Mouse (Mus musculus) mouse embryonic stem cell (cell line): ENCODE measurements around the gene Hps5.
"Not testable (repeated sequence)": the region's sequence is repeated elsewhere in the genome, so short reads cannot be mapped to it uniquely, and the experiment has no call there.

Experiments
- in situ Hi-C, 2 experiments: fragments of 300-500 bp; cut with MboI; formaldehyde crosslinking; loops; 1 replicate in 1 of 2; 3 replicates in 1 of 2; pipeline ENCODE4 v1.14.3; 2019 to 2020; ENCODE audit warnings: low sequenced_read_pairs in 2 of 2, low pct_unique_long_range_greater_than_20kb in 1 of 2, mixed read lengths in 1 of 2; ENCODE audit not compliant: unreplicated experiment in 1 of 2

Gene Hps5

DNA sequence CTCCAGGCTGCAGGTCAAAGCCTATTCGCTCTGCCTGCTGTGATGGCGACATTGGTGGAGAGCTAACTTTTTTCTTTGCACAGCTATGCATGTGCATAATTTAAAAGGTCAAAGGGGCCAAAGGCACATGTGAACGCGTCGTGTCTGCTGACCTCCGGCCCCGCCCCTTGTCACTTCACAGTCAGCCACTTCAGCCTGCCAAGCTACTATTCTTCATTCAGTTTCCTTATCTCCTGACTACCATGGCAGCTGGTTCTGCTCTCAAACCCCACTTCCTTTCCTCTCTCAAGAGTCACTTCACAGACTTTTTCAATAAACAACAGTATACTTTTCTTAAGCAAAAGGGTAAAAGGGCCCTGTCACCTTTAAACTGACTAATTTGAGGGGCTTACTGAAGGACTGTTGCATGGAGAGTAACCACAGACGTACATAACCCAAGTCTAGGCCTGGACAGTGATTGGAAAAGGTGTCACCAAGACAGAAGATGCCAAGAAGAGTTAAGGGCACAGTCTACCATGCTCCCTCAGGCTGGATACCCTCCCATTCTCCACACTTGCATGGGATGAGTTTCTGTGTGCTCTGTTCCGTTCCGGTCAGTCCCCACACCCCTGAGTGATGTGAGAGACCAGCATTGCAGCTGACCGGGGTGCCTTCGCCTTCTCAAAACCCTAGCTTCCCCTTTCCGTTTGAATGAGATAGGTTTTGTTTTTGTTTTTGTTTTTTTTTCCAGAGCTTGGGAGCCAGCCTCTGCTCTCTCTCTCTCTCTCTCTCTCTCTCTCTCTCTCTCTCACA is 35.1 kb upstream of the Hps5 start:
- in situ Hi-C loops = no loop called here

DNA sequence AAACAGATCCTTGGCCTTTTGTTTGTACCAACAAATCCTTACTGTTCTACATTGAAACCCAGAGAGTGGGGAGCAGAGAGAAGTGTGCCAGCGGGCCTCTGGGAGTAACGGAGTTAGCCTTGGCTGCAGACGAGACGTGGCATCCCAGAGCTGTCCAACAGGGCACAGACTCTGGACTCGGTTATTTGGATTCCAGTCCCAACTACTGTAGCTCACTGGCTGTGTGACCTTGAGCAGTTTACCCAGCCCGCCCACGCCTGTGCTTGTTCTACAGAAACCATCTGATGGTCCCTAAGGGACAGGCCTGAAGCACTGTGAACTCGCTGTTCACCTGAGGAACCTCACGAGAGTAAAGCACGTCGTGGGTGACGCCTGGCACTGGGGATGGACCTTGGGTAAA is 34.0 kb upstream of the Hps5 start:
- in situ Hi-C loops = no loop called here

DNA sequence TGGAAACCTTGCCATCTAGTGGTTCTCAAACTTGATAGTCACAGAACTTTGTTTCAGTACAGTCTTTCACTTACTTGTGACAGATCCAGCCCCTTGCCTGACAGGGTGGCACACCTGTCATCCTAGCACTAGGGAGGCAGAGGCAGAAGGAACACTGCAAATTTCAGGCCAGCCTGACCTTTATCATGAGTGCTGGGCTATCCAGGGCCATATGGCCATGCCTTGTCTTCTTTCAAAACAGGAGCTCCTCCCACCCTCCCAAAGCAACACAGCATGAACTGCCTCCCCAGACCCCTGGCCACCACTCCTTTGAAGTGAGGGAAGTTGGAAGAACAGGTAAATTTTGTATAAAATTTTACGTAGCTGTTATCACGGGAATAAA is 31.9 kb upstream of the Hps5 start:
- in situ Hi-C loops = no loop called here

DNA sequence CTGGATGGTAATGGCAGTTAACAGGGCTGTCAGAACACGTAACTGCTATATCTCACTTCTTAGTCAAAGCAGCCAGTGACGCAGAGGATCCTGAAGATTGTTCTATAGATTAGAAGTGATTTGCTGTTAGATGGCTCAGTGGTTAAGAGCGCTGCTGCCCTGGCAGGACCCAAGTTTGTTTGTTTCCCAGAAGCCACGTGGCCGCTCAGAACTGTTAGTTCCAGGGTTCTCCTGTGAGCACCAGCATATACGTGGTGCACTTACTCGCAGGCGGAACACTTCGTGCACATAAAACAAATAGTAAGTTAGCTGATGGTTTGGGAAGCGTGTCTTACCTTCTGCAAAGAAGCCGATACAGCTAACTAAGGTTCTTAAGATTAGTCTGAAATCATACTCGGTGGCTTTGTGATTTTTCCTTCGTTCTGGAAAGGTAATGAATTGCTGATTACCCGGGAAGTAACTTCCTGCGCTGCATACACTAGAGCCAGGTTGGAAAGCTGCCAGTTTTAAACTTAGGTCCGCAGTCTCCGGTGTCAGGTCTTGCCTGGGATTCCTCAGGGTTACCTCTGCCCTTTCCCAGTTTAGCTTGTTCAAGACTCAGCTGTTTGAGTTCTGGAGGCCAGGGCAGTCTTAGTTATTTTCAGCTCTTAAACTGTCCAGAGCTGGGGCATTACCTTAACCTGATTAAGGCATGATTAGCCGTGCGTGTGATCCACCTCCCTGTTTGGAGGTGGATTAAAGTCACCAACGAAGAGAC is 31.4 kb upstream of the Hps5 start:
- in situ Hi-C loops = no loop called here

DNA sequence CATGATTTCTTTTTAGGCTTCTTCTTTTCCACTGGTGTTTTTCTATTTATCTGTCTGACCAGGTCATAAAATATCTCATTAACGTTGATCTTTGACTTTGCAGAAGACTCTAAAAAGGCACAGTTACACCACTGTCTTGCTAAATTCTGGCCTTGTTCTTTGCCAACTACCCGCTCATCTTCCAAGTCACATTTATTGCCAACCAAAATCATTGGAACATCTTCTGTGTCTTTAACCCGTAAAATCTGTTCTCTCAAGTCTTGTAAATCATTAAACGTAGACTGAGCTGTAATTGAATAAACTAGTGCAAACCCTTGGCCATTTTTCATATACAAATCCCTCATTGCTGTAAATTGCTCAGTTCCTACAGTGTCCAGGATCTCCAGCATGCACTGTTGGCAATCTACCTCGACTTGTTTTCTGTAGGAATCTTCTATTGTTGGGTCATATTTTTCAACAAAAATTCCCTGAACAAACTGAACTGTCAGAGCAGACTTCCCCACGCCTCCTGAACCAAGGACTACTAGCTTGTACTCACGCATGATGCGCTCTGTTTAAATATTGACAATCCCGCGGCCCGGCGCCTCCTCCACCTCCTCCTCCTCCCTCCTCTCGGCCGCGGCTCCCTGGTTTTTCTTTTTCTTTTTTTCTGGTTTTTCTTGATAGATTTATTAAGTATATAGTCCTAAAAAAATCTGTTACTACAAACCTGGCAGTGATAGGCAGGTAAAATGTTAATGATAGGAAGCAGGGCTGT is 25.2 kb upstream of the Hps5 start:
- in situ Hi-C loops = not testable (repeated sequence)

DNA sequence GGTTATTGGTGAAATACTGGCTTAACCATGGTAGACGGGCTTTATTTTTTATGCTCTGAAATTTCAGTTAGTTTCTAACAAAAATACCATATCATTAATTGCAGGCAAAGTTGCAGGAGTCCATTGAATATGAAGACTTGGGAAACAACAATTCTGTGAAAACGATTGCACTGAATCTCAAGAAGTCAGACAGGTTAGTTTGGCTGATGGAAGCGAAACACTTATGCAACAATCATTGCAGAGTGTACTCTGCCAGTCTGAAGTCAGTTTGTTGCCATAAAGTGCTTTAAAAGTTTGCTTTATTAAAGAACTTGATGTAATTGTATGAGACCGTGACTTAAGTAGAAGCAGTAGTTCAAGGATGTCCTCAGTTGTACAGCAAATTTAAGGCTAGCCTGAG is 18.1 kb upstream of the Hps5 start:
- in situ Hi-C loops = no loop called here

DNA sequence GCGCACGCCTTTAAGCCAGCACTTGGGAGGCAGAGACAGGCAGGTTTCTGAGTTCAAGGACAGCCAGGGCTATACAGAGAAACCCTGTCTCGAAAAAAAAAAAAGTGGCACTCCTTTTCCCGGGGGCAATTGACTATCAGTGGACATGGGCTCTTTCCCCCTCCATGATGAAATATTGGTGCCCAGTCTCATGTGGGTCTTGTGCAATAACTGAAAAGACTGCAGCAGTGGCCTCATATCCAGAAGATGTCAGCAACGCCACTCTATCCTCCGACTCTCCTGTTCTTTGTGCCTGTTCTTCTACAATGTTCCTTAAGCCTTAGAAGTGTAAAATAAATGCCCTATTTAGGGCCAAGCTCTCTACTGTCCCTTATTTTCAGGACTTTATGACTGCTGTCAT is 14.5 kb upstream of the Hps5 start:
- in situ Hi-C loops = no loop called here

DNA sequence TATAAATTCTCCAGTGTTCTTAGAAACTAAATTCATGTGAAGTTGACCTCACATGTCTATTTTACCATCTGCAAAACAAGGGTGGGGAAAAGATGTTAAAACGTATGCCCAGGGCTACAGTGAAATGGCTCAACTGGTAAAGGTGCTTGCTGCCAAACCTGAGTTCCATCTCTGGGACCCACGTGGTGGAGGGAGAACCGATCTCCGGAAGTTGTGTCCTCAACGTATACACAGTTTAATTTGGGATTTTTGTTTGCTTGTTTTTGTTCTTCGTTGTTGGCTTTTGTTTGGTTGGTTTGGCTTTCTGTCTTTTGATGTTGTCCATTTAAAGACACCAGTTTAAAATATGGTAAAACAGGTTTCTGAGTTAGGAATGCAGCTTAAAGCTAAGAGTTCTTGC is 915 bp upstream of the Hps5 start:
- in situ Hi-C loops = loop anchor here in 1 of 2 experiments (5.0 kb wide), 1 partner anchor 94 kb away; no protein-coding TSS in a partner anchor

DNA sequence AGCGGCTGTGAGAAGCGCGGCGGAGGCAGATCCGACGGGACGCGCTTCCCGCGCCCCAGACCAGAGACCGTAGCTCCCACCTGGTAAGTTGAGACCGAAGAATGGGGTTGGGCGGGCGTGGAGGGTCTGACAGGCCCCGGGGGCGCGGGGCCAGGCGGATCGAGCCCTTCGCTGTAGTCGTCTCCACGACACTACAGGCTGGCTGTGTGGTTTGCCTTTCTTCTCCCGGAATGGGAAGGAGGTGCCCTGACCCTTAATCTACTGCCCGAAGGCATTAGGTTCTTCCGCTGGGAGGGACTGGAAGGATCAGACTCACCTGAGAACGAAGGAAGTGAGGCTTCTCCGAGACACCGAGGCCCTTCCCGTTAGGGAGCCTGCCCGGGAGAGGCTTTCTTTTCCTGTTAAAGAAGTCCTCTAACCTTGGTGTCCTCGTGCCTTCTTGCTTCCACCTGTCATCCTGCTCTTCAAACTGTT is 379 bp upstream of the Hps5 start:
- in situ Hi-C loops = loop anchor here in 1 of 2 experiments (5.0 kb wide), 1 partner anchor 94 kb away; no protein-coding TSS in a partner anchor

DNA sequence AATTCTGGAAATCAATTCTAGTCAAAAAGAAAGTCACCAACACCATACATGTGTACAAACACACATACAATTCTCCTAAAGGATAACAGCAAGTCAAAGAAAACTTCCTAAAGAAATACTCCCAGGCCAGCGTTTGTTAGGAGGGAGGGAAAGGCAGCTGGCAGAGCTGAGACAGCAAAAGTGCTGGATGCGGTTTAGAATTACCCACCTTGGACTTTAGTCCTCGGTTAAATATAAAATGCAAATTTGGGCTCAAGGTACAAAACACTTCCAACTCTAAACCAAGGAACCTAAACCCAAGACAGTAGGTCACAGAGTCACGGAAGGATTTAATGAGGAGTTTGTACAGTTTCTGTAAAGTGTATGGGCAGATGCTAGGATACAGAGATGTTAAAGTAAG is 2.0 kb downstream of the Hps5 start:
- in situ Hi-C loops = no loop called here

DNA sequence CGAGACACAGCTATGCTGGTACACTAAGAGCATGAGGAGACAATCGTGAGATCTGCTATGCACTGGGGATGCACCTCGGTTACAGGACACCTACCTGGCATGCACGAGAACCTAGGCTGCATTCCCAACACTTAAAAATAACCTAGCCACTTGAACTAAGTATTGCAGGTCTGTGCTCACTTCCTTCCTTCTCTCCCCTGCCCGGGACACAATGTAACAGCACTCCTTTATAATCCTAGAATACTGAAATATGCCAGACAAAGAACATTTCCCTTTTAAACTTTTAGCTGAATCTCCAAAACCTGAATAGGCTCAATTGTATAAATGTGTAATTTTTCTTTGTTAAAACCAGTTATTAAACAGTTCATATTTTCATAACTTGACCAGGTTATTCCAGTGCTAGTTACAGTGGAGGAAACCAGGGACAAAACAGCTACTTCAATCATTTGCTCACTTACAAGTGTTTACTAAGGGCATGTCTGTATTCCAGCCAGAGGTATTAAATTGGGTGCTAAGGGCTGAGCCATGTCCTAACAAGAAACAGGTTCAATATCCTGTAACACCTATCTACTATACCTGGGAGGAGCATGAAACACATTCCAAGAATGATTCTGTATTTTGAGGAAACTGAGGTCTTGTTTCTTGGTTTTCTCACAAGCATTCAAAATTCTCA is 6.6 kb downstream of the Hps5 start:
- in situ Hi-C loops = no loop called here

DNA sequence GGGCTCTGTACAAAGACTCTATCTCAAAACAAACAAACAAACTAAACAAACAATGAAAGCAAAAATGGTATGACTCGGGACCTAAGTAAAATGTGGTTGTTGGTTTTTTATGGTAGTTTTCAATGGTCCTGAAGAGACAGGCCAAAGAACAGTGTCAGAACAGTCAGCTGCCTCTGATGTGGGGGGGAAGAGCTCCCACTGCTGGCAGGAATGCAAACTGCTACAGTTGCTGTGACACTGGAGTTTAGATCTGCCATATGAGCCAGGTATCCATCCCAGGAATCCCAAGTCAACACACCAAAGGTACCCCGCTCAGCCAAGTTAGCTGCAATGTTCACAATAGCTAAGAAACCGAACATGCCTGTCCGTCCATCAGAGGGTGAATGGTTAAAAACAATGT is 25.2 kb downstream of the Hps5 start:
- in situ Hi-C loops = no loop called here

DNA sequence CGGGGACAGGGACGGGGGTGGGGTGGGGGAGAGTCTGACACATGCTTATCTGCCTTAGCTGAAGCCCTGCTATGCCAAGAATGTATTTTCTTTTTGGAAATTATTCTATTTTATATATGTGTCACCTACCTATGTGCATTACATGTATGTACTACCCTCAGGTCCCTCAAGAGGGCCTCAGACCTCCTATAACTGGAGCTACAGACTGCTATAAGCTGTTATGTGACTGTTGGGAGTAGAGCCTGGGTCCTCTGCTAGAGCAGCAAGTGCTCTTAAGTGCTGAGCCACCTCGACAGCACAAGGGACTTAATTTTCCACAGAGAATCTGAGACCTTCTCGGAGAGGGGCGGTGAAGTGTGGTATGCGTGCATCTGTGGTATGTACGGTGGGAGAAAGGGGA is 27.4 kb downstream of the Hps5 start:
- in situ Hi-C loops = loop anchor here in 1 of 2 experiments (5.0 kb wide), 1 partner anchor 56 kb away; the partner anchor contains the start of gene Saal1

DNA sequence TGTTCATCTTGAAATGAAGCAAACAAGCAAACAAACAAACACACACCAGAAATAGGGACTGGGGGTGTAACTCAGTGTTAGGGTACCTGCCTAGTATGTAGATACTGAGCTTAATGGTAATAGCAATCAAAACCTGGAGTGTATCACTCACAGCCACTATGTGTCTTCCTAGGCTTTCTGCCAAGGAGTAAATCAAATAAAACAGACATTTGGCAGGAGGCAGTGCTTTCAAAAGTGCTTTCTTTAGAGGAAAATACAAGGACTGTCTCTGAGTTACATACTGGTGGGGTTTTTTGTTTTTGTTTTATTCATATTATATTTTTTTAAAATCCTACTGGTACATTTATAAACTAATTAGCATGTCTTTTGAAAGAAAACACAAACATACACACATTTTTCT is 28.5 kb downstream of the Hps5 start:
- in situ Hi-C loops = loop anchor here in 1 of 2 experiments (5.0 kb wide), 1 partner anchor 55 kb away; the partner anchor contains the start of gene Saal1

DNA sequence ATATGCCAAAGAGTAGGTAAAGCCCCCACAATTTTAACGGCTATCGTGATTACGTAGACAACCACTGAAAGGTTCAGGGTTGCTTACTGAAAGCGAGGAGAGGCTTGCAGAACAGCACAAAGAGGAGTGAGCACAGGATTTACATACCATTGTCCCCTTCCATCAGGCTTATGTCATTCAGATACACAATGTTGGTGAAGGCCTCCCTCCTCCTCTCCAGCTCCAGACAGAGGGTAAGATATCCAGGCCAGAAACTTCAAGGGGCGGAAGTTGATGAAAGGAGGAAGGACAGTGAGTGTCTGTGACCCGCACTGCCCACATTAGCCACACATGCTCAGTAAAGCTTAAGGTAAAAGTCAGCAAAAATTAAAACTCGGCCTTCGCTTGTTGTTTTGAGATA is 31.2 kb downstream of the Hps5 start:
- in situ Hi-C loops = loop anchor here in 1 of 2 experiments (5.0 kb wide), 1 partner anchor 52 kb away; the partner anchor contains the start of gene Saal1

DNA sequence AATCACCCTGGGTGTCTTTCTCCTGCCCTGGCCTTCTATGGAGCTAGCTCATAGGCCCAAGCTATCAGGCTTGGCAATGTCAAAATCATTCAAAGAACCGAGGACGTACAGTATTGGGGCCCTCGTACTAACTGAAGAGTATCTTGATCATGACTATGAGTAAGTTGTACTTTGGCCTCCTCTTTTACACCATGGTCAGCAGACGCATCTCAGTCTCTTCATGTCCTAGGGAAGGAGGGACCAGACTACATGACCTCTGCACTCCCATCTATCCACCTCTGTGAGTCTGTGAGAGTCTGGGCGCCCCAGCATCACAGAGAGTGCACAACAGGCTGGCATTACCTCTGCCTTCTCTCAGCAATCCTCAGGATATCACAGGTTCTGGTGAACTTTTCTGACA is 33.3 kb downstream of the Hps5 start:
- in situ Hi-C loops = no loop called here

DNA sequence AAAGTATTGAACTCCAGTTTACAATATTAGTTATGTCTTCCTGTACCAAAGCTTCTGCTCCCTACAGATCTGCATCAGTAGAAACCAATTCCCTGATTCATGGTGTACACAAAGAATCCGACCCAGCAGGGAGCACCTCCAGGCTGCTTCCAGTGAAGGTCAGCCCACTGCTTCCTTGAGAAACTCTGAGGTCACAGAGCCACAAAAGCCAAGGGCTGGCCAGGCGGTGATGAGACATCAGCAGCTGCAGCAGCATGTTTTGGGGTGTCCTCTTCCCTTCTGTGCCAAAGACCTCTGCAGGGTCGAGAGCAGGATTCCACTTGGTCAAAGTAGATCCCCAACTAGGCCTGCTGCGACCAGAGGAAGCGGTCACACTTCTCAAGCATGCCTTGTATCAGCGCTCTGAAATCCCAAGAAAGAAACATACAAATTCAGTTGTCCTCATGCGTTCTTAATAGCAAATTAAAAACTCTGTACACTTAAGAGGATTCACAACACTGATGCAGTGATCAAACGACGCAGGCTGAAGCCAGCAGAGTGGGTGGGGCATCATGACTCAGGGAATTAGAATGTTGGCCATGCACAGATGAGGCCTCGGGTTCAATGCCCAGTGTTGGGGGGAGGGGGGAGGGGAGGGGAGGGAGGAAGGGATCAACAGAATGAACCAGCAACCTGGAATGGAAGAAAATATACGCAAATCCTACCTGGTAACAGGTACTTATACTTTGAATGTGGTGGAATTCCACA is 34.6 kb downstream of the Hps5 start:
- in situ Hi-C loops = no loop called here

DNA sequence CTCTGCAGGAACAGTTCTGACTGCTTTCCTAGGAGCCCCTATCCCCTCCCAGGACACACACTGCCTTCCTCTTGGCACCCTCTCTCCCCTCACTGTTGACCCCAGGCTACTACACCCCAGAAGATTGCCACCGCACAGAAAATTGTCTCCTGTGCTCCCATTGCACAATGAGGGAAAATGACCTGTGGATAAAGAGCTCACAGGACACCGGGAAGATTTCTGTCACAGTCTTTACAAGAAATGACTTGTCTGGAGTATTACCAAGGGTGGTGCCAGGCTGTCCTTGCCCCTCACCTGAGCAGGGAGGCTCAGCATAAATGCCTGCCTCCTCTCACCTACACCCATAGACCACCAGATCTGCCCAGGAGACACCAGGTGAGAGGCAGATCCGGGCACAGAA is 44.4 kb downstream of the Hps5 start, which contains the start of gene Saa2:
TSS of gene Saa2 (plus strand) at position 301 of the 400 bp plus-strand sequence.
- in situ Hi-C loops = no loop called here
